Mouse (Mus musculus): ENCODE measurements around the gene Abcb4.
"Not testable (repeated sequence)": the region's sequence is repeated elsewhere in the genome, so short reads cannot be mapped to it uniquely, and the experiment has no call there.

The Abcb4 gene

DNA sequence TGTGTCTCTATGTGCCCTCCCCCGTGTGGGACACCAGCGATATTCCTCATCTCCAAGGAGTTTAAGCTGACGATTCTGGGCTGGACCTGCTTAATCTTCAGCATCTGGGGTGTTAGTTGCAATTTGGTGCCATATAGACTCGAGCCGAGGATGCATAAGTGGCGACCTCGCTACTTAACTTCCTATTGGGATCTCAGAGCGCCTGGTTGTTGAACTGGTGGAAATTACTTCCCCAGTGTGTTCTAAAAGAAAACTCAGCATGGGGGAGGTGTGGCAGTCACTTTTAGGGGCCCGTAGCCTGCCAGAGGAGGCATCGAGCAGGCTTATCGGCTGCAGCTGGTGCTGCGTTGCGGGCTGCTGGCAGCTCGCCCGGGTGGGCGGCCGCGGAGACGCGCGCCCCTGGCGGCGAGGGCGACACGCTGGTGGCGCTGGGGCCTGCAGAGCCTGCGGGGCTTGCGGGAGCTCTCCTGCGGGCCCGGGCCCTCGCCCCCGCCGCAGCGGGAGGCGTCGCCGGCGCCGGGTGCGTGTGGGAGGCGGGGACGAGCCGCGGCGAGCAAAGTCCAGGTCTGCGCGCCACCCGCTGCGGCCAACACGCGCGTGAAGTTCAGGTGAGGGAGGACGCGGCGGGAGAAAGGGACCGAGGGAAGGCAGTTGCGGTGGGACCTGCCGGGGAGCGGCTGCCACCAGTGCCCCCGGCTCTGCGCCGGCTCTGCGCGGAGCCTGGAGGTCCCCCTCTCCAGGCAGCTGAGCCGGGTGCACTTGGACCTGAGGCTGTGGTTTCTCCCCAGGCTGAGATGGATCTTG is at the start of gene Abcb4:
TSS of gene Abcb4 (plus strand) at position 418 of the 804 bp plus-strand sequence.
- DNase-seq (ENCODE audit: low spot score in 2 of 2): peak; percentile 58 to 71

DNA sequence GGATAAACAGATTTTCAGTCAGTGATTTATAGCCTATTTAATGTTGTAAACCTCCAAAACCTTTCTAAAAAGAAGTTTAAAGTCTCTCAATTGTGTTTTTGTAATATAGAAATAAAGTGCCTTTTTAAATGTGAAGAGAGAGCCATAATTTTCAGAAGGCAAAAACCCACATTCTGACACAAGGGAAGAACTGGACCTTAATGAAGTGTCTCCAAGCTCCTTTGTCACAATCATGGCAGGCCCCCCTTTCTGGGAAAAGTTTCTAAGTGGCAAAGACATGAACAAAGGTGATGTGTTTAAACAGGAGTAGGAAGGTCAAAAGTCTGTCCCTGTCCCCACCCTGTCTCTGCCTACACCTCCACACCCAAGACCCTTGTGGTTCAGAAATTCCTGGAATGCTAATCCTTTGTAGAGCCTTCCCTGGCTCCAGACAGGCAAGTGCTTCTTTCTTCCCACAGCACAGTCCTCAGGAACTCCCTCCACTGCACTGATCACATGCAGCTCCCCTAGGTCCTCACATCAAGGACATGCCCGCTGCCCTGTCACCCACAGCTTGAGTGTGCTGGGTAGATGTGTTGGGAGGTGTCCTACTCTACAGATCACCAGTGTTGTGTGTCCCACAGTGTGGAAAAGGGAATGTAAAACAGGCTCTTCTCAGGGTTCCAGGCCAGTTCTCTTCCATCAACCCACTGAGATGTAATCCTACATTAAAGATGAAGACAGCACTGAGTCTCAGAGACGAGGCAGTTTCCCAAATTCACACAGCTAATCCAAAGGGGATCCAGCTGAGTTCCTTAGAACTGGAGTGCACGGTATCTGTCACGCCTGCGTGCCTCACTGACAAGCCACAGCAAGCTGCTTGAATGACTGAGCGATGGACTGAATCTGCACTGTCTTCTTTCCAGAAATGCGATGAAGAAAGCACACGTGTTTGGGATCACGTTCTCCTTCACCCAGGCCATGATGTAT is 44.6 kb upstream of the Abcb4 start:
- not testable (repeated sequence) for DNase-seq (ENCODE audit: low spot score in 2 of 2)

DNA sequence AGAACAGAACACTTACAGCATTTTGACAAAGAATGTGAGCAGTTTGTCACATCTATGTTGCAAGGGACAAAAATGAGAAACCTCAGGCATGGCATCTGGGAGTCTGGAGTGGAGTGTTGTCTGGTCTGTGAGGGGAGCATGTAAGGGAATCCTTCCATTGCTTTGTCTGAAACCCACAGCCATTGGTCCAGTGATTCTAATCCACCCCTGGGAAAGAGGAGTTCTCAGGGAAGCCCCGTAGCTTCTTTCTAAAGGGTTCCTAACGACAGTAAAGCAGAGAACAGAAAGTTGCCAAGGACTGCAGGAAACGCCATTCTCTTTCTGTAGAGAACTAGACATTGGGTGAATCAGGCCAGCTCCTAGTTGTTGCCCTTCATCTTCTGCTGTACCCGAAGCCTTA is 42.7 kb upstream of the Abcb4 start:
- no peak for DNase-seq (ENCODE audit: low spot score in 2 of 2)

DNA sequence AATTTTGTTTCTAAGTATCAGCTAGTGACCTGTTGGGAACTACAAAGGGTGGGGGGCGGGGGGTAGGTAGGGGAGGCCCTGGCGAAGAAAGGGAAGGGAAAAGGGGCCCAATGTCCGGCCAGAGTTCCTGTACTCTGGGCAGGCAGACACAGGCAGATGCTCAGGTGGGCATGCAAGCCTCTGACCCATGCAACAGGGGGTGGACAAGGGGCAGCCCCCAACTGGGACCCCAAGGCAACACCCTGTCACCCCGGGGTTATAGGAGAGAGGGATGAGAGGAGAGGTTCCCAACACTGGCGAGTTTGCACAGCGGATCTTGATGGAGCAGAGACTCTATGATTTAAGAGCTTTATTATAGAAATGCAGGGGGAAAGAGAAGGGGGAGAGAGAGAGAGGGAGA is 36.3 kb upstream of the Abcb4 start:
- DNase-seq (ENCODE audit: low spot score in 2 of 2): no peak

DNA sequence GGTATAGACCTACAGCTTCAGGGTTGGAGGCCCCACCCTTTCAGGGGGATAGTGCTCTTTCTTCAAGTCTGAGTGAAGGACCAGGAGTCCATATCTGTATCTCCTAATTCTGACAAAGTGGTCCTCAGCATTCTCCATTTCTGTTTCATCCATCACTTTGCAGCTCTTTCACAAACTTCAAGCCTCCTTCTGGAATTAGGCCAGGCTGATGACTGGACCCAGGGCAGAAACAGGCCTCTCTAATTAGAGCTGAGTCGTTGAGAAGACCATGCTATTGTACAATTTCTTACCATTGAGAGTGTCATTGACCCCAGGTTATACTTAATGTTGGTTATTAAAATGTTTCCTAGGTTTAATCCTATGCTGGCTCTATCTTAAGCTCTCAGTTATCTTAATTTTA is 31.7 kb upstream of the Abcb4 start:
- DNase-seq (ENCODE audit: low spot score in 2 of 2): no peak

DNA sequence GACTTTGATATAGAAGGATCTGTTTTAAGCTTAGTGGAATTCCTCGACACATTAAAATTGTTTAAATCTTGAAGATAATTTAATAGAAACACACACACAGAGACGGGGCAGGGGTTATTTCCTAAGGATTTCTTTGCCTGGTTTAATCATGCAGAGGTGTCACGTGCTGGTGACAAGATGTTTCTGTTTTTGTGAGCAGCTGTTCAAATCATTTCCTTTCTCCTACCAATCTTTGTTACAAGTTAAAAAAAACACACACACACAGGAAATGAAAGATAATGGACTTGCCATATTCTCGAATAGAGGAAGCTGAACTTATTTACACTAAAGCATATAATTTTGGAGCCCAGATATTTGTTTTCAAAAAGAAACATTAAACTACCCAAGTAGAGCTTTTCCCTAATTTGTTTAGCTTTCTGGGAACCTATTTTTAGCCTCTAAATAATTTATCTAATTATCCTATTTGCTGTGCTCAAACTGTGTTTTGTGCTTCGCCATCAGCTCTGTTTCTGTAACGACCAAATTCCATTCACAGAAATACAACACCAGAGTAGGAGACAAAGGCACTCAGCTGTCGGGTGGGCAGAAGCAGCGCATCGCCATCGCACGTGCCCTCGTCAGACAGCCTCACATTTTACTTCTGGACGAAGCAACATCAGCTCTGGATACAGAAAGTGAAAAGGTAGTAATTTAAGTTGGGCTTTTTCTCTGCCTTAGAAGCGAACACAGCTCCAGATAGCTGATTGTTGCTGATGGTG is 29.8 kb upstream of the Abcb4 start:
- DNase-seq (ENCODE audit: low spot score in 2 of 2): no peak

DNA sequence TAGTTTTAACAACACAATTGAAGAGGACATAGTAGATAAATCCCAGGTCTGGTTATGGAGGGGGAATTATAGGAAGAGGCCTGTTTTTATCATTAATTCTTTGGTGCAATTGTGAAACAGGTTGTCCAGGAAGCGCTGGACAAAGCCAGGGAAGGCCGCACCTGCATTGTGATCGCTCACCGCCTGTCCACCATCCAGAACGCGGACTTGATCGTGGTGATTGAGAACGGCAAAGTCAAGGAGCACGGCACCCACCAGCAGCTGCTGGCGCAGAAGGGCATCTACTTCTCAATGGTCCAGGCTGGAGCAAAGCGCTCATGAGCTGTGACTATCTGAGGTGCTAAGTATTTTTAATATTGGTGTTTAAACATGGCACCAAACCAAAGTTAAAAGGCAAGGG is 27.9 kb upstream of the Abcb4 start:
- DNase-seq (ENCODE audit: low spot score in 2 of 2): not testable (repeated sequence)

DNA sequence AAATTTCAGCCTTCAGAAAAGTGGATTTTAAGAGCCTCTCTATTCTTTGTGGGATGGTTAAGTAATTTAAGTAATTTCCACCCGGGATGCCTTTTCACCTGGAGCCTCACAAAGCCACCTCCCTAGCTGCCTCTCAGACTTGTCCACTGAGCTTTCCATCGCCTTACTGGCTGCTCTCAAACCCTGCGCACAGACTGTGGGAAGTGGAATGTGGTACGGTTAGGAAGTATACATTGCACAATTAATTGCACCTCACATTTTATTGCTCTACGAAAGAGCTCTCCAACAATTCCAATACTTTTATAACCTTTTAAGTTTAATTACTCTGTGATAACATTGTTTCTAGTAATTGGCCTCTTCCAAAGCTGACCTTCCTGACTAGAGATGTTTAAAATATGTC is 27.2 kb upstream of the Abcb4 start:
- DNase-seq (ENCODE audit: low spot score in 2 of 2): no peak

DNA sequence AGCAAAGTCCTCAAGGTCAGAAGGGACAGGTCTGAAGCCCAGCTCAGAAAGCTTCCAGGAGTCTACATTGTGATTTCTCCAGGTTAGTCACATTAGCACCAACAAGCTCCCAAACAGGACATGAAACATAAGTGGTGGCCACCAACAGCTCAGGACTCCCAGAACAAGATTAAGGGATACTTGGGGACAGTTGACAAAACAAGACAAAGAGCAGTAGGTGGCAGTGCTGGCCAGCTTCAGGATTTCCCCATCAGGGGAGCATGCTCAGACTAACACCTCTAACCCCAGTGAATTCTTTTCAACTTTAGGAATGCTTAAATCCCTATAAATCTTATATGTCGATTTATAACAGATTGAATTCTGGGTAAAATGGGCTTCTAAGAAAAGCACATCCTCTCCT is 25.5 kb upstream of the Abcb4 start:
- no peak for DNase-seq (ENCODE audit: low spot score in 2 of 2)

DNA sequence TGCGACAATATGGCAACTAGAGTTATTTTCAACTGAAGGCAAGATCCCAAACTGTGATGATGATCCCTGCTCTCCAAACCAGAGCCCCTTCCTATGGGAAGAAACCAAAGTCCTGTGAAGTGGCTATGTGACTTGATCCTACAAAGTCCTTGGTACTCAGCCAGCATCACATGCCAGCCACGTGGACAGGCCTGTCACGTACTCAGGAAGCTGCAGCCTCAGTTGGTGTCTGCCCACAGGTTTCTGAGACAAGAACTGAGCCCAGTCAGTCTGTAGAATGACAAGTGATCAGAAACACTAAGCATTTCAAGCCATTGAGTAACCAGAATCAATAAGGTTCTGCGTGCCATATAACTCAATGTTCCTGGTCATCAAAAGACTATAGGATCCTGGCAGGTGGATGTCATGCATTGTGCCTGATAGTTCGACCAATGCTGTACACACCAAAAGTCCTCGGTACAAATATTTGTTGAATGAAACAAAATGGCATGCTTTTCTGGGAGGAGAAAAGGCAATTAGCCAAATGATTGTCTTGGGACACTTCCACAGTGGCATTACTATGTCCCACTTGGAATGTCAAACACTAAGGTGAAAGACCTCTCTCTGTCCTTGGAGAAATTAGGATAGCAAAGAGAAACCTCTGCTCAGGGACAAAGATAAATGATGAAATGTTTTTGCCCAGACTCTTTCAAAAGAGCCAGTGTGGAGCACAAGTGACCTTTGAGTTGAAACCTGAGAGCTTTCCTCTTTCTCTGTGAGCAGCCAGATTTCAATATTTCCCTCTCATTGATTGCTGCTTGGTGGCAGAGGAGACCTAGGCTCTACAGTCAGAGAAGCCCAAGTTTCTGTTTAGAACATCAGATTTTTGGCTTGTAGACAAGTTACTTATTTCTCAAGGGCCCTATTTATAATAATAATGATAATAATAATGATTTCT is 20.3 kb upstream of the Abcb4 start:
- DNase-seq (ENCODE audit: low spot score in 2 of 2): no peak

DNA sequence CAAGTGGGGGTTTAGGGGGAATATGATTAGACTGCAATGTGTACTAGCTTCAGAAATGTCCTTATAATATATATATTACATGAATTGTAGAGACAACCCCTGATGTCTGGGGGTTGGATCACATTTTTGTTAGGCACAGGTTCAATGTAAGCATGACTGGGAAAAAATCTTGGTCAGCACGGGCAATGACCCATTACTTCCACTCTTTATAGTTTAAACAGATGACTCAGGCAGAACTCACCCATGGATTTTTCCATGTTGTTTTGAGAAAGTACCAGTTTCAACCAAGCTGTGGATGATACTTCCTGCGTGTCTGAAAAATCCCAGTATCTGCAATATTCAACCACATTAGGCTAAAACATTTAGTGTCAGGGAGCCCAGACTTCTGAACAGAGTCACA is 16.4 kb upstream of the Abcb4 start:
- DNase-seq (ENCODE audit: low spot score in 2 of 2): no peak

DNA sequence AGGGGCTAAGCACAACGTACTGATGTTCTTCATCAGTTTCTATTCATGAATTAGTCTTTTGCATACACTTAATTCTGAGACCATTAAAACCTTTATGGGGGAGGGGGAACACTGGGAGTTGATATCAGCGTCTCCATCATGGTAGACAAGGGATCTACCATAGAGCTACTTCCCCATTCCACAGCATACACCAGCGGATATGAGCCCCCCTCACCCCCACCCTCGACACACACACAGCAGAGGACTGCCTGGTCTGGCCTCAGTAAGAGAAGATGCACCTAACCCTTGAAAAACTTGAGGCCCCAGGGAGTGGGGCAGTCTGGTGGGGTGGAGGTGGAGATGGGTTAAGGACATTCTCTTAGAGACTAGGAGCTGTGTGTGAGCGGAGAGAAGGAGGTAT is 15.7 kb upstream of the Abcb4 start:
- DNase-seq (ENCODE audit: low spot score in 2 of 2): no peak

DNA sequence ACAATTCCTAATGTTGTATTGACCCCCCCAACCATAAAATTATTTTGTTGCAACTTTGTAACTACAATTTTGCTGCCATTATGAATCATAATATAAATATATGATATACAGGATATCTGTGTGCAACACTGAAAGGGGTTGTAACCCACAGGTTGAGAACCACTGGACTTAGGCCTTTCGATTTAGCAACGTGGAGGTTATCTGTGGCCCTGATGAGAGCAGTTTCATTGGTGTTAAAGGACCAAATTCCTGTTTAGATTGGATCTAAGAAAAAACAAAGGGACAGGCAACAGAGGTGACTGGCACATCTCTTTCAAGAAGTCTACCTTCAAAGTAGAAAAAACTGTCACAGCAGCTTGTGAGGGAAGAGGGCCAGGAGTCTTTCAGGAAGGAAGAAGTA is 7.7 kb upstream of the Abcb4 start:
- no peak for DNase-seq (ENCODE audit: low spot score in 2 of 2)

DNA sequence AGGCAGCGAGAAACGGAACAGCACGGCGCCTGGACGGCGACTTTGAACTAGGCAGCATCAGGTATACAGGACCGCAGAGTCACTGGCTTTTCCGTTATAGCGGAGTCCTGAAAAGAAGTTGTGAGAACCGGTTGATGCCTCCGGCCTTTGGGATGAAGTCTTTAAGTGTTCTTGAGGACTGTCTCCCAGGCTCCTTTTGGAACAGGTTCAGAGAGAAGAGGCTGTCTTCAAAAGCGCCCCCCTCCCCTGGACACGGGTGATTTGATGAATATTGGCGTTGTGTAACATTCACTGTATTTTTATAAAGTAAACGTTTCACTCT is 548 bp downstream of the Abcb4 start:
- DNase-seq (ENCODE audit: low spot score in 2 of 2): no peak

DNA sequence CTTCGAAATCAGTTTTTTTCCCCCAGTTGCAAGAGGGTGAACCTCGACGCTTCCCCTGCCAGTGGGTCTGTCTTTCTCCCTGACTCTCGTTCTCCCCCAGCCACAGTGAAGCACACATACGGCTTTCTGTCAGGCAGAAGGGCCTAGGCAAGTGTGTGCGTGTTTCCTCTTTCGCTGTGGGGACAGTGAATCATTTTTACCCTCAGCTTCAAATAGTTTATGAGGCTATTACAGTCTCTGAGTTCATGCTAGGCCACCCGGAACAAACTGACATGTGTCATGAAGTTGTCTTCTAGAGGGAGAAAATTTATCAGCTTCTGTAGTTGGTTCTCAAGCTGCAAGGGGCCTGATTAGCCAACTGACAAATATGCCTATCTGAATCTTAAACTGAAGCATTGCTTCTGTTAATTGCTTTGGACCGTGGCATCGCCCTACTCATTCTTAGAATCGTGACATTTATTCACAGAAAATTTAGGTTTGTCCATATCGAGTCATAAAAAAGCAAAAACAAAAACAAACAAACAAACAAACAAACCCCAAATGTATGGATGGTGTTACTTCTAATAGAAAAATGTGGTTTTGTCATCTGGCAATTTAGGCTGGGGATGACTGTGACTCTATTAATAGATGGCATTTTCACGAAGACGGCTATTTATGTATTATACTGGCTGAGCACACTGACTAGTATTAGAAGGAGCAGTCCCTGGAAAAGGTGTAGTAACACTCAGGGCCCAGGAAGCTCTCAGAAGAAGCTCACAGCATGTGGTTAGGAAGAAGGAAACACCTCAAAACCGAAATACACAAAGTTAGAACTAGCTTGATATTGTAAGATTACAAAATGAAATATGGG is 1.3 kb downstream of the Abcb4 start:
- no peak for DNase-seq (ENCODE audit: low spot score in 2 of 2)

DNA sequence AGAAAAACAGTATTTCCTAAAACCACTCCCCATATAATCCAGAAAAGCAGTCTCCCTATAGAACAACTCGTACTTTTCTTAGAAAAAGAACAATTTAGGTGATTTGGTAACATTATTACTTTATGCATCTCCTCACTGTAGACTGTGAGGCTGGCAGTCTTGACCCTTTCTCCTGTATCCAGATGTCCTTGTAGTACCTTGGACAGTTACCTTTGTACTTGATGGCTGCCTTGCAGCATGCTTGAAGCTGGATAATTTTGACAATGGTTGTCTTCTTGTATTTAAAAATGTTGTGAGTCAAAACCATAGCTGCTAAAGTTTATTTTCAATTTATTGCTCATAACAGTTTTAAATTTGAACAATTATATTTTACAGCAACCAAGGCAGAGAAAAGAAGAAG is 2.7 kb downstream of the Abcb4 start:
- no peak for DNase-seq (ENCODE audit: low spot score in 2 of 2)

DNA sequence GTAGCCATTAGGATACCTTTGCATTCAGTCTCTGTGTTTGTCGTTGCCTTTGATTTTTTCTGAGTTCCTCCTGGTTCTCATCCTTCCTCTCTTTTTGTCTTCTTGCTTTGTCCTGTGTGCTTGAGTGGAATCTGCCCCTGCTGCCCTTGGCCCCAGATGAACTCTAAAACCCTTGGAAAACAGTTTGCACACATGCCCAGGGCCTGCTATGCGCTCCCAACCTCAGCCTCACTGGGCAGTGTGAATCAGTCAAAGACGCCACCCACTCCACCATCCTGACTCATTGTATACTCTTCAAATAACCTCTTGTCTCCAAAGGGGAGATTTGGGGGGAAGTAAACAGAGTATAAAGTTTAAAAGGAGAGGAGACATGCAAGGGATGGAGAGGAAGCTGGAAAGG is 4.7 kb downstream of the Abcb4 start:
- no peak for DNase-seq (ENCODE audit: low spot score in 2 of 2)

DNA sequence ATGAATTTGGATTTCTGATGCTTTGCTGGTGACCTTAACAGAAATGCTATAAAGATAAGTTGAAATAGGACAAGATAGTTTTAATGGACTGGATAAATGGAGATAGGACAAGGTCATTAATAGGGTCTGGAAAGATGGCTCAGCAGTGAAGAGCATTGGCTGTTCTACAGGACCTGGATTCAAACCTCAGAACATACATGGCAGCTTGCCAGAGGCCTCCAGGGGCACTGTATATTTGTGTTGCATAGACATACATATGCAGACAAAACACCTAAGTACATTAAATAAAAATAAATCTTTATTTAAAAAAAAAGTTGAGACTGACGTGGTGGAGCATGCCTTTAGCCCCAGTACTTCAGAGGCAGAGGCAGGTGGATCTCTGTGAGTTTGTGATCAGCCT is 7.5 kb downstream of the Abcb4 start:
- DNase-seq (ENCODE audit: low spot score in 2 of 2): no peak

DNA sequence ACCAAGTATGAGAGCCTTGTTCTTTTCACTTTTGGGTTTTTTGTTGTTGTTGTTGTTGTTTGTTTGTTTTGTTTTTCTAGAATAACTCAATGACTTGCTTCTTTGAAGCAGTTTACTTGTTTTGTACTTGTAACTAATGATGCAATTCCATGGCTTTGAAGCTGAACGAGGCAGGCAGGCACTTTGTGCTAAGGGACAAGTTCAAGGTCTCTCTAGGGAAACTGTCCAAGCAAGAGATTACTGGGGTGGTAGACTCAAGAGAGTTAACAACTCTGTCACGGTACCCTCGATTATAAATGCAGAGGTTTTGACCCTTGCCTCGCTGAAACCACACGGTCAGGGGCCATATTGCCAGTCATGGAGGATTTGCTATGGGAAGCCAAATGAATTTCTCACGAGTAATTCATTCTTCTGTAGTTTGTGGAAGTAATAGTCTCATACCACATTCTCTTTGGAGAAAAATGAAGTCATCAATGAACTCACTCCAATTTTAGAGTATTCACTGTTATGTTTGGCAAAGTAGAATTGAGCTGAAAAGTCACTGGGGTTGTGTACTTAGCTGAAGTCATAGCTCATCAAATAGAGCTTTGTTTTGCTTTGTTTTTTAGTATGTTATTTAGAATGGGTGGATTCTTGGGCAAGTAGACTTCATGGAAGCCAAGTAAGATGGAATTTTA is 8.8 kb downstream of the Abcb4 start:
- no peak for DNase-seq (ENCODE audit: low spot score in 2 of 2)

DNA sequence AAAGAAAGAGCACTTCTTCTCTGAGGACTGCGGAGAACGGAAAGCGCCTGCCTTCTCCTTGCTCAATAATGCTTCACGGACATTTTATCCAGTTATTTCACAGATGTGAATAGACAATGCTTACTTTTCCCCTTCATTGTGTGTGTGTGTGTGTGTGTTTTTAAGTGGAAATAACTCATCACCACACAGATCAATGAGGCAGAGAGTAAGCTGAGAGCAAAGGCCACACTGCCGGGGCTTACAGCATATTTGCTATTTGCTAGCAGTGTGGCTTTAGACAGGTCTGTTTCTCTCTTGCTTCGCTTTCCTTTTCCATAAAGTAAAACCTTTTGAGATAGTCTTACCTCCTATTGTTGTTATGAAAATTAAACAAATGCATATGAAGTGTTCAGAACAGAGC is 11.0 kb downstream of the Abcb4 start:
- no peak for DNase-seq (ENCODE audit: low spot score in 2 of 2)

Data from frontal cortex, postnatal 36 days (tissue).